Mouse (Mus musculus): ENCODE measurements around the gene Ubiad1.

The Ubiad1 gene

DNA sequence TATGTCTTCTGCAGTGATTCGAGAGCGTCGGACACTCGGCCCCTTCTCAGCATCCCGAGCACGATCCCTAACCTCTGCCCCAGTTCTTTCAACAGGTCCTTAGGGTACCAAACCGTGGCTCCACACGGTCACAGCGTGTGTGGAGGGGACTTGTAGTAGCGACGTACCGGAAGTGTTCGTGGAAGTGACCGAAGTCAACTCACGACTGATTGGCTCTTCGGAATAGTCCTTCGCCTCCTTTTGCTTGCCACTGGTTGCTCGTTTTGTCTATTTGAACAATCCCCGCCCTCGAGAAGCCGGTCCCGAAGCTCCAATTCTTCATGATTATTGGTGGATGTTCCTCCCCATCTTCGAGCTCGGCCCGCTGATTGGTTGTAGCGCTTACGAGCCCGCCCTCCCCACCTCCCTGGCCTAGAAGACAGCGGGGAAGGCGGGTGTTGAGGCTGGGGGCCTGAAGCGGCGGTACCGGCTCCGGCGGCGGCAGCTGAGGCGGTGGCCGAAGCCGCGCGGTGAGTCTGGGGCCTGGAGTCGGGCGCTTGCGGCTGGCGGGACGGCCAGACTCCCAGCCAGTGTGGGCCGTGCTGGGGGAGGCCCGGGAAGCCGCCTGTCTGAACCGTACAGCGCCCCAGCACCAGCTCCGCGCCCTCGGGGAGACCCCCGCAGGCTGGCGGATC lies 3.7 kb upstream of the Ubiad1 start, which contains the start of gene Mtor:
Gene Mtor (plus strand): TSS at position 433 of the 674 bp plus-strand sequence.
- peak; percentile 90 for DNase-seq

DNA sequence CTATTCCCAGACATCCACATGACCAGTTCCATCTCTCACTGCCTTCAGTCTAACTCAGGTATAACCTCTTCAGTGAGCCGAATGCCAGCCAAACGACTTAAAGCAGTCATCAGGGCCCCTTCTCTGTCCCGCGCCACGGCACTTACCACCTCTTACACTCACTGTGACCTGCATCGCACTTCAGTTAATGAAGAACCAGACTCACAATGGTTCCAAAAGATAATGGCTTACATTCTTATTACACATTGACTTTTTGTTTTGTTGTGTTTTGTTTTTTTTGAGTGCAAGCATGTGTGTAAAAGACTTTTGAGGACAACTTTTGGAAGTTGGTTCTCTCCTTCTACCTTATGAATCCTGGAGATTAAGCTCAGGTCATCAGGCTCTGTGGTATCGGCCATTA lies 2.0 kb downstream of the Ubiad1 start:
- DNase-seq: no peak

DNA sequence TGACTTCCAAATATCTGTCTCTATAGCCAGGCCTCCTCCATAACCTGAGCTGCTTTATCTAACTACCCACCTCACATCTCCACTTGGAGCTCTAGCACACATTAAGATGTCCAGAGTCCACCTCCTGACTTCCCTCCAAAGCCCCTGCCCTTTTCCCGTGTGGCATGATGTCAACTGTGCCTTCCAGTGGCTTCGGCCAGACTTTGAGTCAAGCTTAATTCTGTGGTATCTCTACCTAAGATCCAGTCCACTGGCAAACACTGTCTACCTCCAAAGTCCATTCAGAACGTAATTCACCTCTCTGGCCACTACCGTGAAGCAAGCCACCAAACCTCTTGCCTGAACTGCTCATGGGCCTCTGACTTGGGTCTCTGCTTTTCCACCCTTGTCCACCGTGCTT lies 2.6 kb downstream of the Ubiad1 start:
- DNase-seq: no peak

DNA sequence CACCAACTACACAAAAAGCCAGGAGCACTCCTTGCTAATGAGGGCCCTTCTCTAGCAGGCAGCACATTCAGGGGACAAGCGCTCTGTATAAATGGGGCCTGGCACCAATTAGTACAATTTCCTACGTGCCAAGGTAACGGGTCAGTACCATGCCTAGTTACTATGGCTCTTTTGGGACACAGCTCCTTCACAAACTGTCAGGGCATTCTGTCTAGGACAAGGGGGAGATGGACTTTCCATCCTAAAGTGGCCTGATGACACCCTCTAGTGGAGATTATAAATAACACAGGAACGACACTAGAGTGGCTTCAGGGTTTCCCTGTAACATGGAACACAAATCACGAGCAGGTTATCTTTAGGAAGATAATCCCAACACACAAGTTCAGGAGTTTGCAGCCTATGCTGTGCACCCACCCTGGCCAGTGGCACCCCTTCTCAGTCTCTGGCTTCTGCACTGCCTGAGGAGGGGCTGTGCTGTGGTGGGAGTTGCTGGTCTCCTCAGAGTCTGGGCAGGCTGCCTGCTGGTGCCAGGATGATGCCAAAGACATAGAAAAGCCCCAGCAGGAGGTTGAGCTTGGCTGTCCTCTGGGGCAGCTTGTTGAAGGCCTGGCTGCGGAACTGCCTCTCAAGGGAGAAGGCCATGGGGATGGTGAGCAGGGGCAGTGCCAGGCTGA lies 8.8 kb downstream of the Ubiad1 start:
- DNase-seq: peak; percentile 30

DNA sequence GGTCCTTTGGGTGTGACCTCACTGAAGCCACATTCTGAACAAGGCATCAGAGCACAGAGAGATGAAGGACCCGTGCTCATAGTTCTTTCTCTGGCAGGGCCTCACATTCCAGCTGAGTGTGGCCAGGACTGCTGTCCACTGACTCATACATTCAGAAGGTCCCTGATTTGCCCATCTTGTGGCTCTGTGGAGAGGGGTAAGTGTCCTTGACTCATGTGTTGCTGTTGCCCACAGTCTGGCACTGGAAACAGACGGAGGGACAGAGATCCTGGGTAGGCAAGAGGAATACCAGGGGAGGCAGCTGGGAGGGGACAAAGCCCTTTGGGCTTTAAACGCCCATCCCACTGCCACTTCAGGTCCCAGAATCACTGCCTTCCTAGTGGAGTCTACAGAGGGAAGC lies 9.5 kb downstream of the Ubiad1 start:
- DNase-seq: no peak

DNA sequence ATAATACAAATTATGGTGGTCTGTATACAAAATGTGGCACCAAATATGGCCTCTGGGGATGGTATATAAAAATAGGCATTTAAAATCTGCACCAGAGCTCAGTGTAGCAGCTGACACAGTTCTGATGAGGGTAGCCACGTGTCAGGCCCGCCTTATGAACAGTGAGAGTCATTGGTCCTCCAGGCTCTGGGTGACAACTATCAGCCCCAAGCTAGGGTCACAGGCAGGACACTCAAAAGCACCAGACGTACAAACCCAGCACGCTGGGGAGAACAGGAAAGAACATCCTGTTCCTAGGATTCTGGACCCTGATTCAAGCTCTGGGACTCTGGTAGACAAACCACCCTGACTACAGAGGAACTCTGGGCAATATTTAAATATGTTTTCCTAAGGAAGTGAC lies 10.0 kb downstream of the Ubiad1 start:
- DNase-seq: no peak

DNA sequence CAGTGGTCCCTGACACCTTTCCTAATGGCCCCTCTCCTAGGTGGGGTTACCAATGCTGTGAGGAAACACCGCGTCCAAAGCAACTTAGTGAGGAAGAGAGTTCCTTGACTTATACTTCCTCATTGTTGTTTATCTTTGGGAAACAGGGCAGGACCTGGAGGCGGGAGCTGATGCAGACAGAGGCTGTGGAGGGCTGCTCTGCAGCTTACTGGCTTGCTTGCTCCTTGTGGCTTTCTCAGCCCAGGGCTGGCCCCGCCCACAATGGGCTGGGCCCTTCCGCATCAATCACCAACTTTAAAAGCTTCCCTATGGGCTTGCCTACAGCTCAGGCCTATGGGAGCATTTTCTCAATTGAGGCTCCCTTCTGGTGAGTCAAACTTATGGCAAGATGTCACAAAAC lies 10.8 kb downstream of the Ubiad1 start:
- no peak for DNase-seq

DNA sequence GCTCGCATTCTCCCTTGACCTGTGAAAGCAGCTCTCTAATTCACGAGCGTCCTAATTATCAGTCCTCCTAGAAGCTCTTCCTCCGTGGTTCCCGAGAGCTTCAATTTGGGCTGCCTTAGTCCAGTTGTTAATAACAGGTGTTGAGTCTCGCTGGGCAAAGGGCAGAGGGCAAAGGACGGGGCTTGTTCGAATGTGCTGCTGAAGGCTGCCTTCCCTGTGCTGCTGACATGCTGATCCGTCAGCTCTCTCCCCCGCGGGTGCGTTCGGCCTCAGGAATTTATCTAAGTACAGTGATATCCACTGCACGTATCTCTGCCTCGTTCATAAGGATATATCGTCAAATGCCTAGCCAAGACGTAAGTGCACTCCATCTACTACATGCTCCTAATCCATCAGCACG lies 11.2 kb downstream of the Ubiad1 start:
- no peak for DNase-seq

DNA sequence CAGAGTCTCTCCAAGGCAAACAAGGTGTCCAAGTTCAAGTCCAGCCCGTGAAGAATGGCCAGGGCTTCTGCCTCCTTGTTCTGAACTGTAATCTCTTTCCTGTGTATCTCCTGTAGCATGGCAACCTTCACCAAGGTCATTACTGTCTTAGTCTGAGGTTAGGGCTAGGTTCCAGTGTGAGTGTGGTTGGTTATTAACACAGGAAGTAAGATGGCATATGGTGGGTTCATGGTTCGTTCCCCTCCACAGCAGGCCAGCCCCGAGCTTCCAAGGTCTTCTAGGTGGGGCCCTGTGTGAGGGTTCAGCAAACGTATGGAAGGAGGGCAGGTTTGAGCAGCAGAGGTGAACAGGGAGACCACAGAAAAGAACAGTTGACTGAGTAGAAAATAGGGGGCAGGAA lies 12.1 kb downstream of the Ubiad1 start:
- no peak for DNase-seq

DNA sequence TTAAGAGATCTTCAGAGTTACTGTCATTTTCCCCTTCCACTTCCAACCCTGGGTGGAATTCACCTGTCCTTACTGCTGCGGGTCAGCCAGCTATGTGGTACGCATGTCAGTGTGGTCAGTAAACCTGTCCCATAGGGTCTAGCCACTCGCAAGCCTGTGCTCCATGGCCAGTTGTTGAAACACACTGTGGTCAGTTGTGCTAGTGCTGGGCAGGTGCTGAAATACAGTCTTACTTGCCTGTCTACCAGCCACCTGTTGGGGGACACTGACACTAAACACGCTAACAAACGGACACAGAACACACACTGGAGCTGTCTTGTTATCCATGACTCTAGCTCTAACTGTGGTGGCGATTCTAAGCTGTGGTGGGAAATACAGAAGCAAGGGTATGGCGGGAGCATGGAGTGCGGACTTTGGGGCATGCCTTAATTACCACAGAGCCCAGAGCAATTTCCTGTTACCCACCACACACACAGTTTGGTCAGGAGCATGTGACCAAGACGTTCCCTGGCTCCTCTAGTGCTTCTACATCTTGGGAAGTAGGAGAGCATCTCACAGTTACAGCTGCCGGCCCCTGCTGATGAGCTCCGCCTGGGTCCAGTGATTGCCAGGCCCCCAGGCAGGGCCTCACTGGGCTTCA lies 13.6 kb downstream of the Ubiad1 start:
- no peak for DNase-seq

DNA sequence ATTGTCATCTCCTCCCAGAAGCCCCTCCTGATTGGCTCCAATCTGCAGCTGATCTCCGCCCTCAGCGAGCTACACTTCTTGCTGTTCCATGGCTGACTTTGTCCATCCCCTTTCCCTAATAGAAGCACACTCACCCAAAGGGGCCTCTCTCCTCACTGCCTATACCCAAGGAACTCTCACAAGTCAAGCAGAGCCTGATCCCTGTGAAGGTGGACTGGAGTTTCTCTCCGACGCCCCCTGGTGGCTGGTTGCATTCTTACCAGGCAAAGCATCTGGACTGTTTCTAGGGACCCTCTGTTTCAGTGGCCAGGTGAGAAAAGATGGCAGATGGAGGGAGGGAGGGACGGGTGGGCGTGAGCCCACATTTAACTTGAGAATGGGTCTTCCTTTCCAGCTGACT lies 14.9 kb downstream of the Ubiad1 start:
- peak; percentile 73 for DNase-seq

DNA sequence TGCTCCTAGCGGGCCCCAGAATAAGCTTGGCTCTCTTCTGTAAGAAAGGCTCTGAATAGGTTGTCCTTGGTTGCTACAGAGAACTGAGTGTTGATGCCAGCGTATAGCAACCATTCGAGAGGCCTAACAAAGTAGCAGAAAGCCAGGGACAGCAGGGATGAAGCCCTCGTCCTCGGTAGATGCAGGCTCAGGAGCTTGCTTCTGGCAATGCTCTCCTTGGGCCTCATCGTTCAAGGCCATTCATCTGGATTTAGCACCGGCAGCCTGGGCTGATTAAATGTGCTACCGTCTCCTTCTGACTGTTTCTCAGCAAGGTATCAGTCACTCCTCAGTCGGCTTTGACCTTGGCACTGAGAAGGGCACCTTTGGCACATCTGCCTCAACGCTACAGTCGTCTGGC lies 15.4 kb downstream of the Ubiad1 start:
- DNase-seq: no peak

DNA sequence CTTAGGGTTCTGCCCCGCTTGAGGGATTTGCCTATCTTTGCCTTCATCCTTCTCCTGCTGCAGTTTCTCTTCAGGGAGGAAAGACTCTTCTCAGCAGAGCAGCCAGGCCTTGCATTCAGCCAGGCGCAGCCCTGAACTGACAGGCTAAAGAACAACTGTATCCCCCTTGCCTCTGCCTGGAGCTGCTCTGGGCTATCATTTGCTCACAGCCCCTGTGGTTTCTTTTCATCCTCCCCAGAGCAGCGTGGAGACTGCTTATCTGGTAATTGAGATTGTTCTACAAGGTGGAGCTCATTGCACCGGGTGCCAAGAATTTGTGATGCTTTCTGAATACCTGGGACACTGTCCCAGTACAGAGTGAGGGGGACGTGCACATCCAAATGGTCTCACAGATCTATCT lies 16.0 kb downstream of the Ubiad1 start:
- no peak for DNase-seq

DNA sequence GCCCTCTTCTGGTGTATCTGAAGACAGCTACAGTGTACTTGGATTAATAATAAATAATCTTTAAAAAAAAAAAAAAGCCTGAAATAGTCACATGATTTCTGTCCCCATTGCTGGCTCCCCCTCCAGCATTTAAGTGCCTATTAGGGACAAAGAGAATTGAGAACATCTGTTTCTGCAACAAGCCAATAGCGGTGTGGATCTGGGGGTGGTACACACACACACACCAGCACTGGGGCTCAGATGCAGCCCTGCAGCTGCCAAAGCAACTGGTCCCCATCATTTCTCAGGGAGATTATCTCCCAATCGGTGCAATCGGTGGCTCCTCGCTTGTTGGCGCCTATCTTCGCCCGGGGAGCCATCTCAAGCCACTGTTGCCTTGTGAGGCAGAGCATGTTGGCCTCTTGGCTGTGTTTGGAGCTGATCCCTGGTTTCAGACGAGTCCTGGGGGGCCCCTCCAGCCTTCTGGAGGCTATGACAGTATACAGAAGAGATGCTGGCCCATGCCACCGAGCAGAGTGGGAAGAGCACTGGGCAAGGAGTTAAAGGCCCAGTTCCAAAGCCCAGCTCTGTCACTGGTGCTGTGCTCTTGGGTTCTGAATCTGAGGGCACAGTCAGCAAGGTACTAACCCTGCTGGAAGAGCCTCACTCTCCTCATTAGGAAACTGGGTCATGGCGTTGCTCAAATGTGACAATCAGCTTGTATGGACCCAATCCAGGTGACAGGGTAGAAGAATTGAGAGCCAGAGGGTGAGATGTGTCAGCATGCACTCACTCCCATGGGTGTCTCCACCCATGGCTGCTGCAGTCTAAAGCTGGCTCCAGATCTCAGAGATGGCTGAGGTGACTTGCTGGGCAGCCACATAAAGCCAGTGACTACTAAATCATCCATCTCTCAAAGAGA lies 17.4 kb downstream of the Ubiad1 start:
- DNase-seq: no peak

DNA sequence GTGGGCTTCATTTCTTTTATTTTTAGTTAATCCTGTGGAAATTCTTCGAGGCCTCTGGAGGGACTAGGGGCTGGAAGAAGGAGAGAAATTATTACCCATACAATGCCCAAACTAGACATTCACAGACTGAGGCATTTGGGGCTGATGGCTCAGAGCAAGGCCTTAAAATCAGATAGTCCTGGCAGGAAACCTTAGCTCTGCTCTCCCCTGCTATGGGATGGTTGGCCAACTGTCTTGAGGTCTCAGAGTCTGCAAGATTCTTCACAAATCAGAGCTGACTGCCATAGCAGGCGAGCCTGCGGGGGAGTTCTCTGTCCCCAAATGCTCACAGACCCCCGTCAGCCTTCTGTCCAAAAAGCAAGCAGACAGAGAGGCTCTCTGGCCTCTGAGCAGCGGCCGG lies 27.0 kb downstream of the Ubiad1 start:
- no peak for DNase-seq

DNA sequence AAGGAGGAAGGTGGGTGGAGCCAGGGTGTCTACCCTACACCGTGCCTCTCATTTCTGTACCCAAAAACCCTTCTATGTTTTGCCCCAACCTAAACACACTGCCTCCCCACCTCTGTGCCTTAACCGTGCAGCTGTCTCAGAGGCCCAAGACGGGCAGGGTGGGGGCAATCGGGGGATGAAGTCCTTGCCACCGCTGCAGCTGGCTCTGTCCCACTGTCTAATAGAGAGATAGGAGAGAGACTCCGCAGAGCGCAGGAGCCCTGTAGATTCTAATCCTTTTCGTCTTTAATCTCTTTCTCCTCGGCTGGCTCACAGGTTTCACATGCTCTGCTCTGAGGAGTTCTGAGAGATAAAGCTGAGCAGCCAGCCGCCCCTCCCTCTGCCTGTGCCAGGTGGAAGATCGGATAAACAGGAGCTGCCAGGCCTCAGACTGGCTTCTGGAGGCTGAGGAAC lies 27.5 kb downstream of the Ubiad1 start:
- DNase-seq: no peak

DNA sequence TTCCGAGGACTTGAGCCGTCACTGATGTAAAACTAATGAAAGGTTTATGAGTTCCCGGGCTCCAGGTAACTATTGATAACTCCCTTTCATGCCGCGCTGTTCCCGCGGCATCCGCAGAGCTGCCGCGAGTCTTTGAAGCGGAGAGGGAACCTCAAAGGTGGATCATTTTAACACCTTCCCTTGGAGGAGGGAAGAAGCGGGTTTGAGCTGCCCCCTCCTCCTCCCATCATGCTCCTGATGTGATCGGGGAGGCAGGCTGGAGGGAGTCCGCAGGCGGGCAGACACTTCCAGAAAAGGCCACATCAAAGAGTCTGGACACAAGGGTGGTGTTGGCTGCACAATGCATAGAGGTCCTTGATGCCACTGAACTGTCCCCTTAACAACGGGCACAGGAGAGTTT lies 29.0 kb downstream of the Ubiad1 start:
- no peak for DNase-seq

DNA sequence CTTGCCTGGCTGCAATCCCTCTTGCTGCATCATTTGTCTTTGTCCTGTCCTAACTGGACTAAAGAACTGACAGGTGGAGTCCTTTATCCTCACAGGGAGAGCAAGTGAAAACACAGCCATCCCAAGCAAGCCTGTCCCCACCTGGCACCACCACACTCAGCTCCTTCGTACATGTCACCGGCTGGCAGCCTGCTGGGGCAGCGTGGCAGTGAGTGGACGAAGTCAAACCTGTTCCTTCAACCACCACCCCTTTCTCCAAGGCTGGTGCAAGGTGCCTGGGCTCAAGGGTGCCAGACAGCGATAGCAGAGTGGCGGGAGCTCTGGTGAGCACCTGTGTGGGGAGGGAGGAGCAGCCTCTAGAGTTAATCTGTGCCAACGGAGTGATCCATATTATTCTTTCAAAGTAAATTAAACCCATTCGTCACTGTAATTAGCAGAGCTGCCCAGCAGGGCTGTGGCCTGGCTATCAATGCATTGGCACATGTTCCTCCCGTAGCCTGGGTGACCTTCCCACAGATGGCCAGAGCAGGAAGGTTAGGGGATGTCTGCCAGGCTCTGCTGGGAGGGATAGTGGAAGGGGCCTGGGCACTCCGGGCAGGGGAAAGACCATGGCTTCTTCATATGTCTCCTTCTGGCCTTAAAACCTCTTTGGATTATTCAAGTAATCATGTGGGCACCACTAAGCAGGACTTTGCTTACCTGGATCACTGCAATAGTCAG lies 36.2 kb downstream of the Ubiad1 start:
- DNase-seq: no peak

DNA sequence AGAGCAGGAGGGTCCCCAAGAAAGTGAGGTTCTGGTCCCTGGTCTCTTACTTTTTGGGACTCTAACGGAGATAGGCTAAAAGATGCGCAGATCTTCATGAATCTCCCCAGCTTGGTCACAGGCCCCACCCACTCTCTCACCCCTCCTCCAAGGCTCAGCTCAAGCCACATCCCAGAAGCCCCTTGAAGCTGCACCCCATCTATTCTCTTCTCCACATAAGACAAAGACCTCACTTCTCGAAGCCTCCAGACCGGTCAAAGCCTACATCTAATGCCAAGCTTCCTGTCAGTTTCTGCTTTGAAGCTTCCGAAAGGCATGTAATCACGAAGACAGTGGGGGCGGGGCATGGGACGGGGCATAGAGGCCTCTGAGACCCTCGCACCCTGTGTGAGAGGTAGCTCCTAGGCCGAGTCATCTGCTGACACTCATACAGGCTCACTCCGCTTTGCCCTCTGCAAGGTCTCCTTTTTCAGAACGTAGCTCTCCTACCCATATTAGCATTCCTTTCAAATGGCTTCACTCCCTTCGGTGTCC lies 39.2 kb downstream of the Ubiad1 start:
- DNase-seq: no peak

DNA sequence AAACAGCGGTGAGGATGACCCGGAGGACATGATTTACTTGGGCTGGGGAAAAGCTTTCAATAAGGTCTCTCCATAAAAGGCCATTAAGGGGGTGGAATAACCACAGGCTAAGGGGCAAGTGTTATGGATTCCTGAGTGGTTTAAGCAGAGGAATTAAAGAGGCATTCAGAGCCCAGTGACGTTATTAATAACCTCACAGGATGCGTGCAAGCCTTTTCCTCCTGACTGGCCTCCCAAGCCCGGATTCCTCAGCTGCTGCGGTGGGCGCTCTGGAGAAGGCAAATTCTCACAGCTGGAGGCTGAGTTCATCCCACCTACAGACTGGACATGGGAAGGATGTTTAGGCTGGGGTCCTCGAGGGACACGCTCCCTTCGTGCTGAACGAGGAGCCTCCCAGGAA lies 39.8 kb downstream of the Ubiad1 start:
- DNase-seq: no peak

DNA sequence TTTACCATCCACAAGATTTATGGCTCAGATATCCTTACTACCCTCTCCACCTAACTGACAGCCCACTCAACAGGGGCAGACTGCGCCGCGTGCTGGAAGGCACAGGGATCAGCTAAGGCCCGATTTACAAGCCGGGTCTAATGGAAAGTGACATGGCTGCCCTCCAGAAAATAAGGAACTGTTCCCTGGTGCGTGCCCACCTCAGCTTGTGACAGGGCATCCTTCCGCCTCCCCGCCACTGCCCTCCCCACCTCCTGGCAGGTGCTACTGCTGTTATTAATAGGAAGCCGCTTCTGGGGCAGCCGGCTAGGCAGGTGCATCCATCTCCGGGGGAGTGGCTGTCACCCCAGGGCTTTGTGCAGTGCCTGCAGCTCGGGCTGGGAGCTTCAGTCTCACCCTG lies 41.2 kb downstream of the Ubiad1 start:
- no peak for DNase-seq

DNA sequence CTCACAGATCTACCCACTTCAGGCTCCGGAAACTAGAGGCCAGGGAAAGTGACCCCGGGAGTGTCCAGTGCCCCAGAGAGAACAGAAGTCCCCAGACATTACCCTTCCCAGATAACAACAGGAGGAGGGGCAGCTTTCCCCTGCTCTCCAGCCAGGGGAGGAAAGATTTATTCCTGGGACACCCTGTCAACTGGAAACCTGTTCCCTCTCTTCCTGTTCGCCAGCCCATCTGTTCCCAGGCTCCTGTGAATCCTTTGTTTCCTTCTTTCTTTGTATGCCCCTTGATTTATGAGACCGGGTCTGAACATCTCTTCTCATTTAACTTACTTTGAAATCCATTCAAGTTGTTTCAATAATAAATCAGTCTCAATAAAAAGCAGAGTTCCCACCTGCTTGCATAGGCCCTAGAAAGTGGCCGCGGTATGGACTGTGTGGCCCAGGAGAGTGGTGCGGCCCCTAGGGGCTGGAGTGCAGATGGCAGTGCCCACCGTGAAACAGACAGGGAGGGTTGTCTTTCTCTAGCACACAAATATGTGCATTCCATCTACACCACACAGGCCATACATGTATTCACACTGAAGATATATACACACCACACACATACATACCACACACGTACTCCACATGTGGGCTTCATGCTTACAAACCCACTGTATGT lies 45.0 kb downstream of the Ubiad1 start:
- DNase-seq: no peak

Data from cerebellum, adult 8-10 months (tissue).